Mouse (Mus musculus) limb, embryonic 14.5 days (tissue): ENCODE measurements around the gene Stx1b. TPM values are rescaled to one million over a fixed set of nuclear protein-coding genes. Genes with fewer than 3 reads are reported as not detected.
"Not testable (repeated sequence)": the region's sequence is repeated elsewhere in the genome, so short reads cannot be mapped to it uniquely, and the experiment has no call there.

Source experiments
- ATAC-seq: fragments of 200-750 bp; cut with Nextera tagmentation; 2 replicates; pipeline ENCODE4 v1.8.0; 2017; ENCODE audit warnings: low read depth, moderate number of reproducible peaks, moderate TSS enrichment; ENCODE audit not compliant: low FRiP score
- DNase-seq: peaks from one replicate; pipeline ENCODE4 v3.0.0-alpha.2; 2015; ENCODE audit warnings: low spot score
- H3K27ac ChIP-seq: fragments of 300-500 bp; sonication (generic); replicated peaks from 2 replicates; pipeline ENCODE4 v1.5.1; 2014; ENCODE audit warnings: low read depth, mild to moderate bottlenecking, low read length, moderate library complexity, mixed read lengths
- H3K27me3 ChIP-seq: fragments of 300-500 bp; sonication (generic); 2 replicates; pipeline ENCODE4 v1.6.1; 2014; ENCODE audit warnings: low read length, mixed read lengths; ENCODE audit not compliant: control insufficient read depth, insufficient read depth
- H3K36me3 ChIP-seq: fragments of 300-500 bp; sonication (generic); 2 replicates; pipeline ENCODE4 v1.6.1; 2014; ENCODE audit warnings: mild to moderate bottlenecking, low read length, moderate library complexity, mixed read lengths; ENCODE audit not compliant: control insufficient read depth, insufficient read depth
- H3K4me1 ChIP-seq: fragments of 300-500 bp; sonication (generic); 2 replicates; pipeline ENCODE4 v1.6.1; 2014; ENCODE audit warnings: antibody characterized with exemption, low read length, mixed read lengths; ENCODE audit not compliant: control insufficient read depth, insufficient read depth
- H3K4me2 ChIP-seq: fragments of 300-500 bp; sonication (generic); replicated peaks from 2 replicates; pipeline ENCODE4 v1.6.1; 2014; ENCODE audit warnings: low read depth, mild to moderate bottlenecking, low read length, moderate library complexity; ENCODE audit not compliant: severe bottlenecking
- H3K4me3 ChIP-seq: fragments of 300-500 bp; sonication (generic); replicated peaks from 2 replicates; pipeline ENCODE4 v1.5.1; 2014; ENCODE audit warnings: low read length
- H3K9ac ChIP-seq: fragments of 300-500 bp; sonication (generic); 2 replicates; pipeline ENCODE4 v1.6.1; 2014; ENCODE audit warnings: mild to moderate bottlenecking, low read depth, low read length, moderate library complexity; ENCODE audit not compliant: severe bottlenecking
- H3K9me3 ChIP-seq: fragments of 300-500 bp; sonication (generic); 2 replicates; pipeline ENCODE4 v1.6.1; 2016; ENCODE audit warnings: low read length; ENCODE audit not compliant: control insufficient read depth
- POLR2A ChIP-seq: fragments of 200-500 bp; IDR thresholded peaks from 2 replicates; pipeline ENCODE4 v1.8.0; 2012; ENCODE audit warnings: inconsistent platforms, mild to moderate bottlenecking, moderate library complexity, borderline replicate concordance; ENCODE audit not compliant: insufficient read depth, insufficient read length; ENCODE audit errors: extremely low read depth
- WGBS: fragments of 180-500 bp; shearing (Covaris S2); extraction: QIAGEN DNeasy Blood & Tissue Kit; methylation state at CpG from one replicate; pipeline ENCODE4 v1.1.7; 2014; 5-methylcytosine and 5-hydroxymethylcytosine counted together
- polyA plus RNA-seq, 2 experiments: library from polyadenylated mRNA; depleted of rRNA in 1 of 2; stranded (reverse) in 1 of 2; unstranded in 1 of 2; fragments of >200 nt; fragmentation: Nextera tagmentation in 1 of 2; extraction: Ambion mirVana in 1 of 2; gene quantifications; 2 replicates each; pipeline versions ENCODE4 v1.2.1 to v1.2.3; 2012 to 2014

Gene Stx1b
- polyA plus RNA-seq, 2 experiments, result 4.0 to 43.9 TPM

DNA sequence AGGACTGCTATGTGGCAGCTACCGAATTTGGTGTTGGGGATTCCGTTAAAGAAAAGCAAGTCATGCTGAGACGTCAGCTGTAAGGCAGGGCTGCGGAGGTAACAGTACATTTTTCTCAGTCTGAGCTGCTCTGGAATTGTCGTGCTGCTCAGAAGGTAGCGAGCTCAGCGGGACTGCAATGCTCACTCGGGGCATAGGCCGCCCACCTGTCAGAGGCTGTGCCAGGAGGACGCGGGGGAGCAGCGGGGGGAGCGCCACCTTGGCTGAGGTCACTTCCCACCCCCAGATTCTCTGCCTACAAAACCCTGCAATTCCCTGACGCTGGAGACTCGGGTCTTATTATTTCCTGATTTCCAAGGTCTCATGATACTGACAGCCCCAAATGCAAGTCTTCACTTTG is 16.5 kb upstream of the Stx1b start:
- Histone ChIP-seq H3K4me2 (peak overlapping the region; percentile 93), H3K36me3 (peaks cover 20% of the 10 kb centered on the region; the same call in 1 of the 2 replicates), H3K27me3 (no peaks in the 10 kb centered on the region), H3K4me1 (0 out of 2 replicates have a peak, but pooled peaks cover 12% of the 10 kb centered on the region), H3K9ac (peak overlapping the region; percentile 69), H3K4me3 (peak overlapping the region; percentile 75), H3K27ac (peak overlapping the region; percentile 90), H3K9me3 (no peaks in the 10 kb centered on the region)
- peak; percentile 6 for ATAC-seq
- no peak for DNase-seq
- TF ChIP-seq POLR2A, result no peak
- 4% methylated on average over 15 of the region's 15 CpGs for WGBS

DNA sequence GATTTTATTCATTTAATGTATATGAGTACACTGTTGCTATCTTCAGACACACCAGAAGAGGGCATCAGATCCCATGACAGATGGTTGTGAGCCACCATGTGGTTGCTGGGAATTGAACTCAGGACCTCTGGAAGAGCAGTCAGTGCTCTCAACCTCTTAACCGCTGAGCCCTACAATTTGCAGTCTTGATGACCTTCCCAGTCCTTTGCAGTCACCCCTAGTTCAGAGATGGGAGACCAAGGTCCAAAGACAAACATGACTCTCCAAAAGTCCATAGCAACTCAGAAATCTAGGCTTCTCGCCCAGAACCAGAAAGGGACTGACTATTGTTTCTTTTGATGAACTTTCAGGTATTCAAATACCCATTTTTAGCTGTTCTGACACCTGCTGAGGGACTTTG is 15.7 kb upstream of the Stx1b start:
- H3K4me2 ChIP-seq, H3K27me3 ChIP-seq, DNase-seq, H3K9me3 ChIP-seq, H3K9ac ChIP-seq, ATAC-seq, H3K27ac ChIP-seq, H3K4me3 ChIP-seq: not testable (repeated sequence)
- 0 out of 2 replicates have a peak, but pooled peaks cover 12% of the 10 kb centered on the region for H3K4me1 ChIP-seq
- WGBS, result 90% methylated on average over 2 of the region's 2 CpGs
- peaks cover 14% of the 10 kb centered on the region; the same call in 1 of the 2 replicates for H3K36me3 ChIP-seq

DNA sequence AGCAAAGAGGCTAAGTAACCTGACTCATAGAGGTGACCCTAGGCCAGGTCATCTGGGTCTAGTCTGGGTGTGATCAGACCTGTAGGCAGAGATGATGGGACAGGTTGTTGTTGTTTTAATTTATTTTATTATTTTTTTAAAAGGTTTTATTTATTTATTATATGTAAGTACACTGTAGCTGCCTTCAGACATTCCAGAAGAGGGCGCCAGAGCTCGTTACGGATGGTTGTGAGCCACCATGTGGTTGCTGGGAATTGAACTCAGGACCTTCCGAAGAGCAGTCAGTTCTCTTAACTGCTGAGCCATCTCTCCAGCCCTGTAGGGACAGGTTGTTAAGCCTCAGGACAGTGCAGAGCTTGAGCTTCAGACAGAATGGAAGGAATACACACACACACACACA is 13.5 kb upstream of the Stx1b start:
- not testable (repeated sequence) for H3K27ac ChIP-seq, DNase-seq, H3K36me3 ChIP-seq, H3K9ac ChIP-seq, H3K4me2 ChIP-seq, H3K27me3 ChIP-seq, H3K4me3 ChIP-seq, H3K9me3 ChIP-seq, ATAC-seq
- H3K4me1 ChIP-seq, result 0 out of 2 replicates have a peak, but pooled peaks cover 12% of the 10 kb centered on the region
- 76% methylated on average over 4 of the region's 4 CpGs for WGBS

DNA sequence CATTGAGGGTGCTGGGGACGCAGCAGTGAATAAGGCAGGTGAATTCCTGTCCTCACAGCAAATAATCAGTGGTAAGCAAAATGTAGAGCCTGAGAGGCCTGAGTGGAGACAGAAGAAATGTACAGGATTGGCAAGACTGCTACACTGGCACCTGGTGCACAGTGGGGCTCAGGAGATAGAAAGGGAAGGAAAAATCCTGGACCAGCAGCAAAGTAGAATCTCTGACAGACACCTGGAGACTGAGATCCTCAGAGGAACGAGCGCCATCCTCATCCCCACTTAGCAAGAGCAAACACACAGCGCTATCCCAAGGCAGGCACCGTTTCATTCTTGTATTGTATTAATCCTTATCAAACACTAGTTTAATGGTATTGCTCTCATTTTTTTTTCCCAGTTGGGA is 13.1 kb upstream of the Stx1b start:
- WGBS, result 90% methylated on average over 5 of the region's 5 CpGs
- no peak for TF ChIP-seq POLR2A
- Histone ChIP-seq H3K27ac (no peak overlapping the region), H3K4me2 (no peak overlapping the region), H3K9me3 (no peaks in the 10 kb centered on the region), H3K36me3 (no peaks in the 10 kb centered on the region), H3K27me3 (no peaks in the 10 kb centered on the region), H3K4me1 (0 out of 2 replicates have a peak, but pooled peaks cover 8% of the 10 kb centered on the region), H3K9ac (no peak overlapping the region), H3K4me3 (no peak overlapping the region)
- ATAC-seq (no peak), DNase-seq (no peak)

DNA sequence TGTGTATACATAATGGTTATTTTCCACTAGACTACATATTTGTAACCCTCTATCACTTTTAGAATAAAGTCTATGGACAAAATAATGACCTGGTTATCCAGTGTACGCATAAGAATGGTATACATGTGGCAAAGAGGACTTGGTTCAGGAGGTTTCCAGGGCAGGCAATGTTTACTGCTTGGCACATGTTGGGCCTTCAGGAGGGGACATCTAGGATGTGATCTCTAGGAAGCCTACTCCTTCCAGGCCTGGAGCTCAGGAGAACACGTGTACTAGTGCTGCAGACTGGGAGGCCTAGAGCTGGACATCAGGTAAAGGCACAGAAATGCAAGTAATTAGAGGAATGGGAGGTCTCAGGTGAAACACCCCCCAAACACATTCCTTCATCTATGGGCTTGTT is 11.2 kb upstream of the Stx1b start:
- no peaks in the 10 kb centered on the region for H3K27me3 ChIP-seq
- H3K9me3 ChIP-seq, result no peaks in the 10 kb centered on the region
- WGBS, result 74% methylated on average over 2 of the region's 2 CpGs
- no peaks in the 10 kb centered on the region for H3K36me3 ChIP-seq
- no peak overlapping the region for H3K27ac ChIP-seq
- ATAC-seq (no peak), DNase-seq (no peak)
- no peak for TF ChIP-seq POLR2A
- H3K4me1 ChIP-seq, result 0 out of 2 replicates have a peak, but pooled peaks cover 2% of the 10 kb centered on the region
- H3K4me3 ChIP-seq, result no peak overlapping the region
- no peak overlapping the region for H3K4me2 ChIP-seq
- no peak overlapping the region for H3K9ac ChIP-seq
